Mouse (Mus musculus) megakaryocyte progenitor cell, adult 5-6 weeks (primary cell): ENCODE data around the gene Olfr720. TPM values are rescaled to one million over a fixed set of nuclear protein-coding genes. Genes with fewer than 3 reads are reported as not detected.

Experiments used
- ATAC-seq: replicated peaks from 2 replicates; pipeline ENCODE4 v1.8.0; 2016; ENCODE audit warnings: mild to moderate bottlenecking, moderate TSS enrichment, inconsistent platforms; ENCODE audit not compliant: poor library complexity
- total RNA-seq, 2 experiments: library from RNA; stranded (forward) in 1 of 2; stranded (reverse) in 1 of 2; fragments of 157-497, 149-512 nt in 1 of 2; fragments of 200-1000 nt in 1 of 2; gene quantifications; 2 replicates each; pipeline versions ENCODE4 v1.2.3 to v1.2.4; 2015 to 2017

Gene Olfr720
- total RNA-seq (2015) (not detected in 2 replicates), total RNA-seq (2017) (not detected in 2 replicates)

GRCm38 (mm10) chr14:14186738-14187137 is at the start of gene Olfr720:
Gene Olfr720 (minus strand): TSS chr14:14186838.
- no peak for ATAC-seq

Other genes starting within 250 kb of the Olfr720 start
- 13.4 and 16.0 TPM in 2 replicates for gene Atxn7, start 225.4 kb downstream of the Olfr720 start, total RNA-seq (2015)
- 14.6 and 14.8 TPM in 2 replicates for gene Atxn7, start 225.4 kb downstream of the Olfr720 start, total RNA-seq (2017)
- 296 and 301 TPM in 2 replicates for gene Thoc7, start 225.0 kb downstream of the Olfr720 start, total RNA-seq (2015)
- 248 and 345 TPM in 2 replicates for gene Thoc7, start 225.0 kb downstream of the Olfr720 start, total RNA-seq (2017)
- 181 and 210 TPM in 2 replicates for gene Psmd6, start 65.9 kb downstream of the Olfr720 start, total RNA-seq (2015)
- 215 and 237 TPM in 2 replicates for gene Psmd6, start 65.9 kb downstream of the Olfr720 start, total RNA-seq (2017)
- gene Olfr31, start 136.0 kb upstream of the Olfr720 start, total RNA-seq (2015) = not detected in 2 replicates
- gene Olfr31, start 136.0 kb upstream of the Olfr720 start, total RNA-seq (2017) = not detected in 2 replicates
- 8.1 and 9.0 TPM in 2 replicates for gene Il3ra, start 159.4 kb upstream of the Olfr720 start, total RNA-seq (2015)
- 28.2 and 48.3 TPM in 2 replicates for gene Il3ra, start 159.4 kb upstream of the Olfr720 start, total RNA-seq (2017)
- gene Olfr721-ps1, start 214.5 kb upstream of the Olfr720 start, total RNA-seq (2015) = not detected in 2 replicates
- gene Olfr721-ps1, start 214.5 kb upstream of the Olfr720 start, total RNA-seq (2017) = not detected in 2 replicates